Mouse (Mus musculus) megakaryocyte-erythroid progenitor cell, adult 5-6 weeks (primary cell): Measurements from ENCODE around the gene Gse1. TPM values are rescaled to one million over a fixed set of nuclear protein-coding genes. Genes with fewer than 3 reads are reported as not detected.

Experiments used
- ATAC-seq: replicated peaks from 2 replicates; pipeline ENCODE4 v1.8.0; 2016; ENCODE audit warnings: mild to moderate bottlenecking, inconsistent platforms; ENCODE audit not compliant: severe bottlenecking, poor library complexity, low FRiP score, low TSS enrichment
- total RNA-seq, 2 experiments: library from RNA; stranded (forward) in 1 of 2; stranded (reverse) in 1 of 2; fragments of 200-1000, 215-1000 nt in 1 of 2; fragments of >200 nt in 1 of 2; fragmentation: Nextera tagmentation in 1 of 2; gene quantifications; 2 replicates each; pipeline ENCODE4 v1.2.3; 2014 to 2017

Gse1 gene
- 80.6 and 84.3 TPM in 2 replicates for total RNA-seq (2014; fragmentation: Nextera tagmentation)
- 21.8 and 27.2 TPM in 2 replicates for total RNA-seq (2017)

- ATAC-seq: peak; percentile 58; the same call in 1 of the 2 replicates
Measured at GRCm38 (mm10) chr8:120227891-120228591, at the start of gene Gse1. TSS of gene Gse1 (plus strand) at chr8:120228456.

GRCm38 (mm10) chr8:120179027-120179431 is 49.2 kb upstream of the Gse1 start:
- peak; percentile 82 for ATAC-seq

- no peak for ATAC-seq
Measured at GRCm38 (mm10) chr8:120180445-120180970, 47.7 kb upstream of the Gse1 start.

- ATAC-seq: no peak
Measured at GRCm38 (mm10) chr8:120181274-120181673, 47.0 kb upstream of the Gse1 start.

GRCm38 (mm10) chr8:120181861-120182414 is 46.3 kb upstream of the Gse1 start:
- ATAC-seq: no peak

GRCm38 (mm10) chr8:120184366-120184765 is 43.9 kb upstream of the Gse1 start:
- no peak for ATAC-seq

- ATAC-seq: no peak
Measured at GRCm38 (mm10) chr8:120184850-120185792, 43.1 kb upstream of the Gse1 start.

GRCm38 (mm10) chr8:120186454-120186853 is 41.8 kb upstream of the Gse1 start:
- ATAC-seq: no peak

GRCm38 (mm10) chr8:120188510-120188909 is 39.7 kb upstream of the Gse1 start:
- no peak for ATAC-seq

GRCm38 (mm10) chr8:120189440-120189839 is 38.8 kb upstream of the Gse1 start:
- ATAC-seq: no peak

- no peak for ATAC-seq
Measured at GRCm38 (mm10) chr8:120190107-120190809, 38.0 kb upstream of the Gse1 start.

GRCm38 (mm10) chr8:120190810-120191413 is 37.3 kb upstream of the Gse1 start:
- no peak for ATAC-seq

GRCm38 (mm10) chr8:120191633-120192032 is 36.6 kb upstream of the Gse1 start:
- ATAC-seq: no peak

- no peak for ATAC-seq
Measured at GRCm38 (mm10) chr8:120192118-120192517, 36.1 kb upstream of the Gse1 start.

GRCm38 (mm10) chr8:120201351-120201750 is 26.9 kb upstream of the Gse1 start:
- ATAC-seq: no peak

- ATAC-seq: no peak
Measured at GRCm38 (mm10) chr8:120202546-120202945, 25.7 kb upstream of the Gse1 start.

GRCm38 (mm10) chr8:120204736-120205360 is 23.4 kb upstream of the Gse1 start:
- no peak for ATAC-seq

GRCm38 (mm10) chr8:120205916-120206315 is 22.3 kb upstream of the Gse1 start:
- ATAC-seq: no peak
